Mouse (Mus musculus): ENCODE data around the gene Mvb12a. TPM values are rescaled to one million over a fixed set of nuclear protein-coding genes. Genes with fewer than 3 reads are reported as not detected.
"Not testable (repeated sequence)": the region's sequence is repeated elsewhere in the genome, so short reads cannot be mapped to it uniquely, and the experiment has no call there.

The Mvb12a gene
- polyA plus RNA-seq, 1 experiment, result 55.1 TPM

DNA sequence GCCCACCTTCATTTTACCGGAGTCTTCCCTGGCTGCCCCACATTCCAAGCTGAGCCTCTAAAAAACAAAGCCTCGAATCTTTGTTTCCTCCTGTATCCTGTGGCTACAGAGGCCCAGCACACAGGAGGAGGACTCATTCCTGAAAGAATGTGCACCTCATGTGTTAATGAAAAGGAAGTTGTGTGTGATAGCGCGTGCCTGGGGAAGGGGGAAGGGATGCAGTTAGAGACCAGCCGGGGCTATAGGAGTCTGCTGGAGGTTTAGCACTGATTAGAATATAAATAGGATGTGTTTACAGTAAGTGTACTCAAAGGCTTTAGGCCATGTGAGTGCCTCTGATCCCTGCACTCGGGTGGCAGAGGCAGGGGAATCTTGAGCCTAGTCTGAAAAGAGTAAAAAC is 16.4 kb upstream of the Mvb12a start:
- H3K27me3 ChIP-seq (ENCODE audit: control insufficient read depth, insufficient read depth, low read length), result no peaks in the 10 kb centered on the region
- no peak overlapping the region for H3K4me3 ChIP-seq (ENCODE audit: control insufficient read depth, low read depth, low read length)

DNA sequence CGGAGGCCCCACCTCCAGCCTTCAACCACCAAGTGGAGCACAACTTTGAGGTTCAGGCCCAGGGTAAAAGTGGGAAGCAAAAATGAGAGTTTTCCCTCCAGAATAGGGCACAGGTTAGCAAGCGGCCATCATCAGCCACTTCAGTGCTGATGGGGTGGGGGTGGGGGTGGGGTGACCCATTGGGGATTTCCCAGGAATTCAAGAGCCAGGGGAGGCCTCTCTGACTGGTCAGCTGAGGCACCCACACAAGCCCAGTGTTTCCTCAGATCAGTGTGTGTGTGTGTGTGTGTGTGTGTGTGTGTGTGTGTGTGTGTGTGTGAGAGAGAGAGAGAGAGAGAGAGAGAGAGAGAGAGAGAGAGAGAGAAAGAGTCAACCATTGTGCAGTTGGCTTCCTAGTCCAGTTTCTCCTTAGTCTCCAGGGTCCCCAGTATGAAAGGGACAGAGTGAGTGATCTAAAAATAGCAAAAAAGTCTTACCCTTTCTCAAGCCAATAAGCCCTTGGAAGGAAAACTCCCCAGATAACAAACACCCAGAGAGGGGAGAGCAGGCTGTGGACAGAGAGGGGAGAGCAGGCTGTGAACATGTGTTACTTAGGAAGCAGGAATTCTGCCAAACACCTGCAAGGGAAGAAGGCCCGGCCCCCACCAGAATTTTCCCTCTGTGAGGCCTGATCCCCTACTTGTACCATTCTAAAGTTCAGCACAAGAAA is 15.4 kb upstream of the Mvb12a start:
- no peak for TF ChIP-seq POLR2A (IDR thresholded peaks at IDR 0.05; ENCODE audit: control insufficient read depth, low read depth, low read length)
- TF ChIP-seq CTCF (IDR thresholded peaks at IDR 0.05; ENCODE audit: control insufficient read depth, insufficient read depth, insufficient replicate concordance, low read depth, low read length), result no peak
- H3K27me3 ChIP-seq (ENCODE audit: control insufficient read depth, insufficient read depth, low read length), result no peaks in the 10 kb centered on the region
- no peak overlapping the region for H3K27ac ChIP-seq (ENCODE audit: control insufficient read depth, insufficient read depth, low read depth, low read length)
- H3K4me1 ChIP-seq (ENCODE audit: control insufficient read depth, insufficient read depth, low read length), result peaks cover 3% of the 10 kb centered on the region; the same call in 1 of the 2 replicates
- no peak overlapping the region for H3K4me3 ChIP-seq (ENCODE audit: control insufficient read depth, low read depth, low read length)
- no peaks in the 10 kb centered on the region for H3K36me3 ChIP-seq (ENCODE audit: control insufficient read depth, insufficient read depth, low read length)

More for the DNA sequence above, 16.4 kb upstream of the Mvb12a start:
- H3K27ac ChIP-seq (ENCODE audit: control insufficient read depth, insufficient read depth, low read depth, low read length), result no peak overlapping the region
- no peak for TF ChIP-seq CTCF (IDR thresholded peaks at IDR 0.05; ENCODE audit: control insufficient read depth, insufficient read depth, insufficient replicate concordance, low read depth, low read length)
- TF ChIP-seq POLR2A (IDR thresholded peaks at IDR 0.05; ENCODE audit: control insufficient read depth, low read depth, low read length), result no peak
- no peaks in the 10 kb centered on the region for H3K36me3 ChIP-seq (ENCODE audit: control insufficient read depth, insufficient read depth, low read length)
- peaks cover 3% of the 10 kb centered on the region for H3K4me1 ChIP-seq (ENCODE audit: control insufficient read depth, insufficient read depth, low read length)

DNA sequence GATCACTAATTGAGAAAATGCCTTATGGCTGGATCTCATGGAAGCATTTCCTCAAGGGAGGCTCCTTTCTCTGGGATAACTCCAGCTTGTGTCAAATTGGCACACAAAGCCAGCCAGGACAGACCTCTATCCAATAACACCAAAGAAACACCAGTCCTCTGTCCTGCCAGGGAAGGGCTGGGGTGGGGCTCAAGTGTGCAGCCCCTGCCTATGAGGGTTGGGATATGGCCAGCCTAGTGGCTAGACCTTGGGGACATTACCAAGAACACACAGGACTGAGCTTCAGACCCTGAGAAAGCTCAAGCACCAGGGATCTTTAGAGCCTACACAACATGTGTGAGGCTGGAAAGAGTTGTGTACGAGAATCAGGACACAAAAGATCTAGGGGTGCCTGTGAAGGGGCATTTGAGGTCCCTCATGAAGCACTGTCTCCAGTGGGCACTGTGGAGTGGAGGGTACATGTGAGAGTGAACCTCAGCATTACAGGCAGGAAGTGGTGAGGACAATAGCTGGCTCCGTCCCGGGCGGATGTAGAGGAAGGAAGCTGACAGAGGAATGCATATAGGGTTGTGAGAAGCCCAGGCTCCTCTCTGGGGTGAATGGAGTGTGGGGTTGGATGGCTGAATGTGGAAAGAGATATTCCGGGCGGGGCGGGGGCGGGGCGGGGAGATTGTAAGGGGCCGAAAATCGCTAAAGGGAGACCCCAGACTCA is 14.2 kb upstream of the Mvb12a start:
- H3K4me3 ChIP-seq (ENCODE audit: control insufficient read depth, low read depth, low read length), result no peak overlapping the region
- H3K4me1 ChIP-seq (ENCODE audit: control insufficient read depth, insufficient read depth, low read length), result peaks cover 3% of the 10 kb centered on the region; the same call in 1 of the 2 replicates
- TF ChIP-seq CTCF (IDR thresholded peaks at IDR 0.05; ENCODE audit: control insufficient read depth, insufficient read depth, insufficient replicate concordance, low read depth, low read length) (no peak), POLR2A (IDR thresholded peaks at IDR 0.05; ENCODE audit: control insufficient read depth, low read depth, low read length) (no peak)
- H3K27ac ChIP-seq (ENCODE audit: control insufficient read depth, insufficient read depth, low read depth, low read length), result no peak overlapping the region
- no peaks in the 10 kb centered on the region for H3K36me3 ChIP-seq (ENCODE audit: control insufficient read depth, insufficient read depth, low read length)
- H3K27me3 ChIP-seq (ENCODE audit: control insufficient read depth, insufficient read depth, low read length), result no peaks in the 10 kb centered on the region

DNA sequence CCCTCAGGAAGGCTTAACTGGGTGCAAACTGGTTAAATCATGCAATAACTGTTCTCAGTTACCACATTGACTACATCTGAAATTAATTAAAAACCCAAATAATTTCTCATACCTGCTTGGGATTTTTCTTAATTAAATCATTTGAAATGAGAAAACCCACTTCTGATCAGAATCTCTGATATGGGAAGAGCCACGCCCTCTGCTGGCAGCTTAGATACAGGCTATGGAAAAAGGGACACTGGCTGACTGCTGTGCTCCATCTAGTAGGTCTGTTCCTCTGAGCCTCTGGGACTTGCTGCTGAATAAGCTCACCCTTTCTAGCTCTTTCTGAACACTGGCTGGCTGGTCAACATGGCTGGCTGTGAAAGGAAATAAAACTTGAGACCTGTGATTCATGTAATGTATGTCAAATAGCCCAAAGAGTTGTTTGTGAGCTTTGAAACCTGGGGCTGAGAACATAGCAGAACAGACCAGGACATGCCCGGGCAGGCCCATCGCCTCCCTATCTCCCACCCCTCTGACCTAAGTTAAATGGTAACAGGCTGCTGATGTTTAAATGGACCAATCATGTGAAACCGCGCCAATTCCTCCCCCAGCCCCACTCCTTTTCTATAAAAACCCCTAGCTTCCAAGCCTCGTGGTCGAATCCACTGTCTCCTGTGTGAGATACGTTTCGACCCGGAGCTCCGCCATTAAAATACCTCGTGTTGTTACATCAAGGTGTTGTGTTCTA is 11.8 kb upstream of the Mvb12a start:
- not testable (repeated sequence) for H3K4me3 ChIP-seq (ENCODE audit: control insufficient read depth, low read depth, low read length); H3K36me3 ChIP-seq (ENCODE audit: control insufficient read depth, insufficient read depth, low read length); H3K4me1 ChIP-seq (ENCODE audit: control insufficient read depth, insufficient read depth, low read length); H3K27me3 ChIP-seq (ENCODE audit: control insufficient read depth, insufficient read depth, low read length); H3K27ac ChIP-seq (ENCODE audit: control insufficient read depth, insufficient read depth, low read depth, low read length)

DNA sequence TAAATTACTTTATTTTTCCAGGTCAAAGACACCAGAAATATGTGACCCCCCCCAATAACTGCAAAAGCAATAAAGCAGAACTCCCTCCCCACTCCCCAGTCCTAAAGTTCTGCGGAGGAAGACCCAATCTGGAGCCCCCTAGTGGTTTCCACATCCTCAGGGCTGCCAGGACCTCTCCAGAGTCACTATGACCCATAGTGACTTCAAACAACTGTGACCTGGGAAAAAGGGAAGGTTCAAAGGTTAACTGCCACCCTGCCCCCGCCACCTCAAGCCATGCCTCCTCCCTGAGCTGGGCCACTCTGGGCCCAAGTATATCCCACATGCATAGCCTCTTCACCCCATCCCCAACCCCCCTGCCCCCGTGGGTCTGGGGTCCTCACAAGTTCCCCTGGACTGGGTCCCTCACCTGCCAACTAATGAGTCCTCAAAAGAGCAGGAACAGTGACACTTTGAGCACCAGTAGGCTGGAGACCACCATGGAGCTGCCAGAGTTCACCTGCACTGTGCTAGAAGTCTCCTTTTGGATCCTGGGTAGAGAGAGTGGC is 8.4 kb upstream of the Mvb12a start:
- Histone ChIP-seq H3K4me3 (ENCODE audit: control insufficient read depth, low read depth, low read length) (no peak overlapping the region), H3K4me1 (ENCODE audit: control insufficient read depth, insufficient read depth, low read length) (peaks cover 12% of the 10 kb centered on the region), H3K36me3 (ENCODE audit: control insufficient read depth, insufficient read depth, low read length) (no peaks in the 10 kb centered on the region), H3K27me3 (ENCODE audit: control insufficient read depth, insufficient read depth, low read length) (no peaks in the 10 kb centered on the region), H3K27ac (ENCODE audit: control insufficient read depth, insufficient read depth, low read depth, low read length) (no peak overlapping the region)
- TF ChIP-seq CTCF (IDR thresholded peaks at IDR 0.05; ENCODE audit: control insufficient read depth, insufficient read depth, insufficient replicate concordance, low read depth, low read length) (no peak), POLR2A (IDR thresholded peaks at IDR 0.05; ENCODE audit: control insufficient read depth, low read depth, low read length) (no peak)

DNA sequence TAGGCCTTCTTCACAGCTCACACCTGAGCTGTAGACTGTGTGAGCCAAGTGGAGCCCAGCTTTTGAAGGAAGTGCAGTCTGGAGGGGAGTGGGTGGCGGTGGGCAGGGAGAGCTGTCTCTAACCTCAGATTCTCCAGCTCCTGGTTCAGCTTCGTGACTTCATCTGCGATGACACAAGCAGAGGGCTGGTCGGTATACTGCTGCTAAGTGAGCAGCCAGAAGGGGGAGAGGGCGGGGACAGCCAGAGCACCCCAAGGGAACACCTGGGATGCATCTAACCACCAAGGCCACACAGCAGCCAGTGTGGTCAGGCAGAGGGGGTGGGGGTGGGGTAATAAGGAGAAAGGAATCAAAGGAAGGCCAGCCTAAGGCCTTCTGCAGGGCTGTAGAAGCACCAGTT is 7.1 kb upstream of the Mvb12a start:
- H3K27me3 ChIP-seq (ENCODE audit: control insufficient read depth, insufficient read depth, low read length), result no peaks in the 10 kb centered on the region
- H3K36me3 ChIP-seq (ENCODE audit: control insufficient read depth, insufficient read depth, low read length), result no peaks in the 10 kb centered on the region
- H3K4me1 ChIP-seq (ENCODE audit: control insufficient read depth, insufficient read depth, low read length), result peaks cover 12% of the 10 kb centered on the region
- no peak overlapping the region for H3K27ac ChIP-seq (ENCODE audit: control insufficient read depth, insufficient read depth, low read depth, low read length)
- no peak for TF ChIP-seq POLR2A (IDR thresholded peaks at IDR 0.05; ENCODE audit: control insufficient read depth, low read depth, low read length)
- no peak overlapping the region for H3K4me3 ChIP-seq (ENCODE audit: control insufficient read depth, low read depth, low read length)
